Mouse (Mus musculus): Measurements from ENCODE around the gene Cacna1b.

DNA sequence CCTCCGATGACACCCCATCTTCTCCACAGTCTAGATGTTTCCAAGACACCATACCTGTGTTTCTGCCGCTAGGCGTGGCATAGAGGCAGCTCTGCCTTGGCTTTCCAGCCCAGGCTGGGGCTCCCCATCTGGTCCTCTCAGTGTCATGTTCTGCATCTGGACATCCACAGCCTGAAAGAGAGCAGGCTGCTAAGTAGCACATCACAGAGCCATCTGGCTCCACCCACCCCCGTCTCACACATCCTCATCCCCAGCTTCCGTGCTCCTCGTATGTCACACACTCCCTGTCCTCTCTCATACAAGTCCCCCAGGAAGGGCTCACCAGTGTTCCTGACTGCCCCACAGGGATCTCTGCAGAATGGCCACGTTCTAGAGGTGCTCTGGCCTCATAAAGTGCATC lies 153.2 kb downstream of the Cacna1b start:
- TF ChIP-seq CTCF (IDR thresholded peaks at IDR 0.05; ENCODE audit: insufficient read depth, low read length) (no peak), POLR2A (IDR thresholded peaks at IDR 0.05; ENCODE audit: borderline replicate concordance, extremely low read depth, low read depth, low read length) (no peak)
